Mouse (Mus musculus) intestine, embryonic 15.5 days (tissue): ENCODE measurements around the gene Sugp2. TPM values are rescaled to one million over a fixed set of nuclear protein-coding genes. Genes with fewer than 3 reads are reported as not detected.

Experiments
- ATAC-seq: fragments of 200-750 bp; cut with Nextera tagmentation; 2 replicates; pipeline ENCODE4 v1.8.0; 2017; ENCODE audit warnings: moderate TSS enrichment, moderate library complexity
- H3K27ac ChIP-seq: fragments of 300-500 bp; sonication (generic); 2 replicates; pipeline ENCODE4 v1.5.1; 2015; ENCODE audit warnings: mild to moderate bottlenecking, inconsistent platforms
- H3K27me3 ChIP-seq: fragments of 300-500 bp; sonication (generic); replicated peaks from 2 replicates; pipeline ENCODE4 v1.6.1; 2015; ENCODE audit warnings: inconsistent platforms
- H3K36me3 ChIP-seq: fragments of 300-500 bp; sonication (generic); 2 replicates; pipeline ENCODE4 v1.6.1; 2015; ENCODE audit warnings: inconsistent platforms
- H3K4me1 ChIP-seq: fragments of 300-500 bp; sonication (generic); replicated peaks from 2 replicates; pipeline ENCODE4 v1.6.1; 2015; ENCODE audit warnings: inconsistent platforms
- H3K4me2 ChIP-seq: fragments of 300-500 bp; sonication (generic); replicated peaks from 2 replicates; pipeline ENCODE4 v1.6.1; 2015; ENCODE audit warnings: mild to moderate bottlenecking, inconsistent platforms
- H3K4me3 ChIP-seq: fragments of 300-500 bp; sonication (generic); replicated peaks from 2 replicates; pipeline ENCODE4 v1.5.1; 2015; ENCODE audit warnings: inconsistent platforms
- H3K9ac ChIP-seq: fragments of 300-500 bp; sonication (generic); 2 replicates; pipeline ENCODE4 v1.6.1; 2015; ENCODE audit warnings: inconsistent platforms
- H3K9me3 ChIP-seq: fragments of 300-500 bp; sonication (generic); 2 replicates; pipeline ENCODE4 v1.6.1; 2016; ENCODE audit warnings: inconsistent platforms
- WGBS: fragments of 180-500 bp; shearing (Covaris S2); methylation state at CpG from one replicate; pipeline ENCODE4 v1.1.7; 2015; 5-methylcytosine and 5-hydroxymethylcytosine counted together
- polyA plus RNA-seq: library from polyadenylated mRNA; unstranded; fragments of >200 nt; fragmentation: Nextera tagmentation; extraction: Ambion mirVana; gene quantifications from 2 replicates; pipeline ENCODE4 v1.2.1, GENCODE M21; 2015

Sugp2 gene
- polyA plus RNA-seq, 1 experiment from 2014 or later = 20.6 TPM

- Histone ChIP-seq H3K36me3 (peaks cover 19% of the 10 kb centered on the region), H3K9me3 (no peaks in the 10 kb centered on the region), H3K4me1 (no peaks in the 10 kb centered on the region), H3K27ac (no peak overlapping the region), H3K4me3 (no peak overlapping the region), H3K4me2 (no peak overlapping the region), H3K27me3 (no peaks in the 10 kb centered on the region), H3K9ac (no peak overlapping the region)
- no peak for ATAC-seq
- WGBS = 87% methylated on average over 3 of the region's 3 CpGs
These were observed 33.6 kb downstream of the Sugp2 start for GRCm38 (mm10) chr8:70267674-70268073.

GRCm38 (mm10) chr8:70268311-70268710 lies 34.3 kb downstream of the Sugp2 start:
- ATAC-seq = no peak
- no peak overlapping the region for H3K27ac ChIP-seq
- peaks cover 13% of the 10 kb centered on the region; the same call in 1 of the 2 replicates for H3K36me3 ChIP-seq
- no peaks in the 10 kb centered on the region for H3K27me3 ChIP-seq
- no peaks in the 10 kb centered on the region for H3K4me1 ChIP-seq
- H3K4me2 ChIP-seq = no peak overlapping the region
- no peak overlapping the region for H3K9ac ChIP-seq
- WGBS = 72% methylated on average over 5 of the region's 5 CpGs
- H3K4me3 ChIP-seq = no peak overlapping the region
- H3K9me3 ChIP-seq = no peaks in the 10 kb centered on the region

- ATAC-seq = no peak
- Histone ChIP-seq H3K9ac (no peak overlapping the region), H3K4me2 (no peak overlapping the region), H3K4me1 (no peaks in the 10 kb centered on the region), H3K27me3 (no peaks in the 10 kb centered on the region), H3K4me3 (no peak overlapping the region), H3K27ac (no peak overlapping the region), H3K9me3 (no peaks in the 10 kb centered on the region), H3K36me3 (peaks cover 7% of the 10 kb centered on the region; the same call in 1 of the 2 replicates)
- 48% methylated on average over 11 of the region's 11 CpGs for WGBS
These were observed 35.0 kb downstream of the Sugp2 start for GRCm38 (mm10) chr8:70268799-70269565.

- no peak overlapping the region for H3K4me2 ChIP-seq
- 45% methylated on average over 3 of the region's 3 CpGs for WGBS
- H3K4me3 ChIP-seq = no peak overlapping the region
- no peaks in the 10 kb centered on the region for H3K9me3 ChIP-seq
- H3K27ac ChIP-seq = no peak overlapping the region
- no peak overlapping the region for H3K9ac ChIP-seq
- no peaks in the 10 kb centered on the region for H3K36me3 ChIP-seq
- H3K4me1 ChIP-seq = no peaks in the 10 kb centered on the region
- H3K27me3 ChIP-seq = no peaks in the 10 kb centered on the region
- ATAC-seq = peak; percentile 73
These were observed 38.9 kb downstream of the Sugp2 start for GRCm38 (mm10) chr8:70272949-70273348.

- no peaks in the 10 kb centered on the region for H3K36me3 ChIP-seq
- no peak overlapping the region for H3K27ac ChIP-seq
- H3K9me3 ChIP-seq = no peaks in the 10 kb centered on the region
- H3K4me2 ChIP-seq = no peak overlapping the region
- no peak overlapping the region for H3K9ac ChIP-seq
- H3K27me3 ChIP-seq = no peaks in the 10 kb centered on the region
- no peak for ATAC-seq
- H3K4me1 ChIP-seq = 0 out of 2 replicates have a peak, but pooled peaks cover 2% of the 10 kb centered on the region
- no peak overlapping the region for H3K4me3 ChIP-seq
These were observed 40.3 kb downstream of the Sugp2 start for GRCm38 (mm10) chr8:70274350-70274749.

- Histone ChIP-seq H3K9me3 (no peaks in the 10 kb centered on the region), H3K4me3 (no peak overlapping the region), H3K4me2 (no peak overlapping the region), H3K36me3 (no peaks in the 10 kb centered on the region), H3K9ac (no peak overlapping the region), H3K27me3 (no peaks in the 10 kb centered on the region), H3K4me1 (0 out of 2 replicates have a peak, but pooled peaks cover 2% of the 10 kb centered on the region), H3K27ac (no peak overlapping the region)
- WGBS = 88% methylated on average over 3 of the region's 3 CpGs
- no peak for ATAC-seq
These were observed 42.5 kb downstream of the Sugp2 start for GRCm38 (mm10) chr8:70276476-70276875.

GRCm38 (mm10) chr8:70278175-70278574 lies 44.1 kb downstream of the Sugp2 start:
- Histone ChIP-seq H3K36me3 (no peaks in the 10 kb centered on the region), H3K4me1 (0 out of 2 replicates have a peak, but pooled peaks cover 5% of the 10 kb centered on the region), H3K27ac (no peak overlapping the region), H3K4me3 (no peak overlapping the region), H3K9ac (no peak overlapping the region), H3K9me3 (no peaks in the 10 kb centered on the region), H3K27me3 (no peaks in the 10 kb centered on the region), H3K4me2 (no peak overlapping the region)
- no peak for ATAC-seq
- WGBS = 61% methylated on average over 15 of the region's 15 CpGs

GRCm38 (mm10) chr8:70279266-70279665 lies 45.2 kb downstream of the Sugp2 start:
- no peak overlapping the region for H3K4me2 ChIP-seq
- no peaks in the 10 kb centered on the region for H3K9me3 ChIP-seq
- H3K4me3 ChIP-seq = no peak overlapping the region
- no peak overlapping the region for H3K9ac ChIP-seq
- ATAC-seq = no peak
- no peaks in the 10 kb centered on the region for H3K27me3 ChIP-seq
- no peaks in the 10 kb centered on the region for H3K36me3 ChIP-seq
- H3K27ac ChIP-seq = no peak overlapping the region
- H3K4me1 ChIP-seq = 0 out of 2 replicates have a peak, but pooled peaks cover 7% of the 10 kb centered on the region
- WGBS = 71% methylated on average over 8 of the region's 8 CpGs

- Histone ChIP-seq H3K9me3 (no peaks in the 10 kb centered on the region), H3K36me3 (peaks cover 7% of the 10 kb centered on the region), H3K27ac (peak overlapping the region; percentile 32; the same call in 1 of the 2 replicates), H3K4me2 (no peak overlapping the region), H3K4me1 (0 out of 2 replicates have a peak, but pooled peaks cover 7% of the 10 kb centered on the region), H3K27me3 (no peaks in the 10 kb centered on the region), H3K9ac (no peak overlapping the region), H3K4me3 (no peak overlapping the region)
- no peak for ATAC-seq
- 28% methylated on average over 3 of the region's 3 CpGs for WGBS
These were observed 47.0 kb downstream of the Sugp2 start for GRCm38 (mm10) chr8:70281001-70281400.

- peaks cover 22% of the 10 kb centered on the region for H3K36me3 ChIP-seq
- H3K4me3 ChIP-seq = peak within 1 kb of the TSS; percentile 82
- under 1% methylated on average over 36 of the region's 36 CpGs for WGBS
- H3K9me3 ChIP-seq = no peaks in the 10 kb centered on the region
- H3K27ac ChIP-seq = peak within 1 kb of the TSS; percentile 67
- peak within 1 kb of the TSS; percentile 94 for H3K9ac ChIP-seq
- H3K4me2 ChIP-seq = peak within 1 kb of the TSS; percentile 87
- H3K4me1 ChIP-seq = 0 out of 2 replicates have a peak, but pooled peaks cover 7% of the 10 kb centered on the region
- H3K27me3 ChIP-seq = no peaks in the 10 kb centered on the region
- peak; percentile 94 for ATAC-seq
These were observed 48.6 kb downstream of the Sugp2 start, which contains the start of gene Homer3 for GRCm38 (mm10) chr8:70282603-70283135. Homer3 (plus strand) TSS chr8:70282827.

- Histone ChIP-seq H3K36me3 (peaks cover 24% of the 10 kb centered on the region), H3K4me1 (0 out of 2 replicates have a peak, but pooled peaks cover 7% of the 10 kb centered on the region), H3K4me2 (peak overlapping the region; percentile 87), H3K9me3 (no peaks in the 10 kb centered on the region), H3K9ac (peak overlapping the region; percentile 94), H3K27ac (peak overlapping the region; percentile 67), H3K27me3 (no peaks in the 10 kb centered on the region), H3K4me3 (peak overlapping the region; percentile 82)
- ATAC-seq = peak; percentile 68
- under 1% methylated on average over 55 of the region's 55 CpGs for WGBS
These were observed 49.4 kb downstream of the Sugp2 start for GRCm38 (mm10) chr8:70283136-70284077.

- 76% methylated on average over 5 of the region's 5 CpGs for WGBS
- Histone ChIP-seq H3K36me3 (peaks cover 31% of the 10 kb centered on the region), H3K4me3 (no peak overlapping the region), H3K9ac (no peak overlapping the region), H3K27ac (no peak overlapping the region), H3K4me1 (0 out of 2 replicates have a peak, but pooled peaks cover 5% of the 10 kb centered on the region), H3K4me2 (0 out of 2 replicates have a peak overlapping the region, but pooled peaks have one; percentile 5), H3K27me3 (no peaks in the 10 kb centered on the region), H3K9me3 (no peaks in the 10 kb centered on the region)
- no peak for ATAC-seq
These were observed 50.4 kb downstream of the Sugp2 start for GRCm38 (mm10) chr8:70284421-70284820.
